ENCODE assay signal across 27 mouse cellular contexts in genomic region chr11:32008852-32009251, GRCm38 (mm10). TPM values are rescaled to one million over a fixed set of nuclear protein-coding genes. Genes with fewer than 3 reads are reported as not detected.
DNase-seq lines count a peak whose midpoint lies in the region; ATAC-seq and TF ChIP-seq lines count a peak whose summit lies in the region.
"Had no signal": no experiment of that assay in that cellular context is flagged by ENCODE, and none has a peak within 500 bp of the region (broad histone marks: within the 10 kb centered on the region; RNA-seq: fewer than 3 reads in every experiment).

No protein-coding gene starts in this region.

- no peaks in the 10 kb centered on the region for H3K27me3 ChIP-seq in forebrain, embryonic 13.5 days
- no peaks in the 10 kb centered on the region for H3K27me3 ChIP-seq in forebrain, embryonic 10.5 days (ENCODE audit: poor library complexity, severe bottlenecking)
- H3K27me3 ChIP-seq in neural tube, embryonic 13.5 days, result no peaks in the 10 kb centered on the region
- H3K27me3 ChIP-seq in midbrain, embryonic 13.5 days, result no peaks in the 10 kb centered on the region
- H3K27me3 ChIP-seq: limb, embryonic 12.5 days; liver, embryonic 13.5 days had no signal

- peak overlapping the region; percentile 45; the same call in 1 of the 2 replicates for H3K9ac ChIP-seq in forebrain, embryonic 13.5 days
- H3K9ac ChIP-seq in neural tube, embryonic 13.5 days, result peak overlapping the region; percentile 6; the same call in 1 of the 2 replicates
- H3K9ac ChIP-seq in midbrain, embryonic 13.5 days (replicated peaks), result peak overlapping the region; percentile 36
- H3K9ac ChIP-seq: limb, embryonic 12.5 days; liver, embryonic 13.5 days; lung, embryonic 14.5 days had no signal

- H3K4me1 ChIP-seq in forebrain, embryonic 13.5 days, result peaks cover 61% of the 10 kb centered on the region
- H3K4me1 ChIP-seq in forebrain, embryonic 10.5 days, result peaks cover 32% of the 10 kb centered on the region
- H3K4me1 ChIP-seq in neural tube, embryonic 13.5 days (replicated peaks), result peaks cover 73% of the 10 kb centered on the region
- peaks cover 78% of the 10 kb centered on the region for H3K4me1 ChIP-seq in midbrain, embryonic 13.5 days (replicated peaks)
- H3K4me1 ChIP-seq in olfactory bulb, adult 2 months (ENCODE audit: control insufficient read depth, insufficient read depth, low read length), result peaks cover 19% of the 10 kb centered on the region
- H3K4me1 ChIP-seq: liver, embryonic 13.5 days had no signal

- H3K4me2 ChIP-seq in forebrain, embryonic 13.5 days, result peak overlapping the region; percentile 48
- peak overlapping the region; percentile 39; the same call in 1 of the 2 replicates for H3K4me2 ChIP-seq in neural tube, embryonic 13.5 days
- peak overlapping the region; percentile 43 for H3K4me2 ChIP-seq in midbrain, embryonic 13.5 days (replicated peaks)
- H3K4me2 ChIP-seq: limb, embryonic 12.5 days; liver, embryonic 13.5 days; lung, embryonic 14.5 days had no signal

- peaks cover 19% of the 10 kb centered on the region for H3K9me3 ChIP-seq in forebrain, embryonic 13.5 days (replicated peaks)
- peaks cover 15% of the 10 kb centered on the region for H3K9me3 ChIP-seq in forebrain, embryonic 10.5 days
- peaks cover 12% of the 10 kb centered on the region; the same call in 1 of the 2 replicates for H3K9me3 ChIP-seq in neural tube, embryonic 13.5 days
- peaks cover 14% of the 10 kb centered on the region; the same call in 1 of the 2 replicates for H3K9me3 ChIP-seq in midbrain, embryonic 13.5 days
- H3K9me3 ChIP-seq: G1E had no signal

- no peak for TF ChIP-seq POLR2A in olfactory bulb, adult 2 months (IDR thresholded peaks at IDR 0.05; ENCODE audit: insufficient read depth, low read depth, low read length)

- peak overlapping the region; percentile 61 for H3K27ac ChIP-seq in forebrain, embryonic 13.5 days
- H3K27ac ChIP-seq in forebrain, embryonic 10.5 days, result no peak overlapping the region
- no peak overlapping the region; the same call in 1 of the 2 replicates for H3K27ac ChIP-seq in neural tube, embryonic 13.5 days (replicated peaks)
- peak overlapping the region; percentile 46 for H3K27ac ChIP-seq in midbrain, embryonic 13.5 days
- 0 out of 2 replicates have a peak overlapping the region, but pooled peaks have one; percentile 13 for H3K27ac ChIP-seq in olfactory bulb, adult 2 months (ENCODE audit: insufficient read depth, low read depth, low read length)
- H3K27ac ChIP-seq: limb, embryonic 12.5 days; liver, embryonic 13.5 days had no signal

- WGBS in forebrain, embryonic 13.5 days, result 63% methylated on average over 3 of the region's 3 CpGs
- 82% methylated on average over 3 of the region's 3 CpGs for WGBS in forebrain, embryonic 10.5 days
- 68% methylated on average over 3 of the region's 3 CpGs for WGBS in neural tube, embryonic 13.5 days
- WGBS in midbrain, embryonic 13.5 days, result 74% methylated on average over 3 of the region's 3 CpGs
- WGBS in olfactory bulb, adult 2 months, result 42% methylated on average over 3 of the region's 3 CpGs

- H3K36me3 ChIP-seq in forebrain, embryonic 13.5 days (ENCODE audit: poor library complexity, severe bottlenecking), result peaks cover 56% of the 10 kb centered on the region
- H3K36me3 ChIP-seq in forebrain, embryonic 10.5 days (replicated peaks), result peaks cover 21% of the 10 kb centered on the region
- peaks cover 59% of the 10 kb centered on the region for H3K36me3 ChIP-seq in neural tube, embryonic 13.5 days
- peaks cover 62% of the 10 kb centered on the region for H3K36me3 ChIP-seq in midbrain, embryonic 13.5 days
- H3K36me3 ChIP-seq: G1E; limb, embryonic 12.5 days; liver, embryonic 13.5 days had no signal

- no peak for ATAC-seq in forebrain, embryonic 13.5 days
- ATAC-seq in neural tube, embryonic 13.5 days (ENCODE audit: low read depth), result no peak
- ATAC-seq in midbrain, embryonic 13.5 days, result no peak
- ATAC-seq in erythroid progenitor cell, adult 5-6 weeks (replicated peaks; ENCODE audit: low FRiP score, poor library complexity, severe bottlenecking), result no peak
- ATAC-seq: activated CD4-positive, CD25-positive, alpha-beta regulatory T cell, adult 4 months had no signal

- no peak overlapping the region for H3K4me3 ChIP-seq in forebrain, embryonic 13.5 days
- no peak overlapping the region for H3K4me3 ChIP-seq in forebrain, embryonic 10.5 days
- H3K4me3 ChIP-seq in neural tube, embryonic 13.5 days, result no peak overlapping the region
- peak overlapping the region; percentile 9; the same call in 1 of the 2 replicates for H3K4me3 ChIP-seq in midbrain, embryonic 13.5 days (replicated peaks)
- no peak overlapping the region for H3K4me3 ChIP-seq in olfactory bulb, adult 2 months (ENCODE audit: insufficient read depth, low read depth, low read length)
- H3K4me3 ChIP-seq: limb, embryonic 12.5 days; liver, embryonic 13.5 days had no signal

- DNase-seq in forebrain, embryonic 10.5 days (ENCODE audit: extremely low spot score, low spot score), result no peak
- no peak for DNase-seq in neural tube, embryonic 10.5 days (ENCODE audit: extremely low spot score, low spot score)
- DNase-seq in adrenal gland, postnatal 25 days, result no peak
- DNase-seq: adrenal gland, postnatal 10 days; cerebellum, adult 2 months; gastrocnemius, postnatal 36 days; kidney, adult 2 months; kidney, postnatal 10 days; liver, embryonic 13.5 days; lung, embryonic 14.5 days; lung, postnatal 36 days; right cerebral cortex, adult 18-20 months had no signal

- no peak for TF ChIP-seq CTCF in olfactory bulb, adult 2 months (IDR thresholded peaks at IDR 0.05; ENCODE audit: insufficient read depth, low read depth, low read length)

RNA-seq across cellular contexts. Expression of gene Nsg2, which starts 8.6 kb away (rescaled TPM):
- 358 and 394 TPM in 2 replicates for polyA plus RNA-seq in forebrain, embryonic 13.5 days (2015; fragmentation: Nextera tagmentation; extraction: Ambion mirVana)
- 9.8 and 16.1 TPM in 2 replicates for polyA plus RNA-seq in forebrain, embryonic 10.5 days (2016; fragmentation: Nextera tagmentation; extraction: Ambion mirVana)
- polyA plus RNA-seq in neural tube, embryonic 13.5 days (2015; fragmentation: Nextera tagmentation; extraction: Ambion mirVana), result 356 and 366 TPM in 2 replicates
- polyA plus RNA-seq in midbrain, embryonic 13.5 days (2015; fragmentation: Nextera tagmentation; extraction: Ambion mirVana), result 444 and 467 TPM in 2 replicates
- polyA plus RNA-seq in olfactory bulb, adult 2 months (2012; ENCODE audit: insufficient read depth, insufficient read length, low replicate concordance, missing spikeins), result 206 and 450 TPM in 2 replicates
- 0.72 TPM in 1 of 2 replicates, not detected in the other for total RNA-seq in erythroid progenitor cell, adult 5-6 weeks (2015; ENCODE audit: low replicate concordance)
- total RNA-seq in erythroid progenitor cell, adult 5-6 weeks (2017; ENCODE audit: low replicate concordance), result 0.90 TPM in 1 of 2 replicates, not detected in the other
- total RNA-seq in adrenal gland, postnatal 25 days (2021), result 23.6 and 33.9 TPM in 2 replicates
- polyA plus RNA-seq: G1E had no signal

RNA-seq across cellular contexts. Expression of gene 4930524B15Rik, which starts 43.5 kb away (rescaled TPM):
- 0.10 and 0.25 TPM in 2 replicates for polyA plus RNA-seq in forebrain, embryonic 13.5 days (2015; fragmentation: Nextera tagmentation; extraction: Ambion mirVana)
- polyA plus RNA-seq in forebrain, embryonic 10.5 days (2016; fragmentation: Nextera tagmentation; extraction: Ambion mirVana), result 0.11 TPM in 1 of 2 replicates, not detected in the other
- polyA plus RNA-seq in neural tube, embryonic 13.5 days (2015; fragmentation: Nextera tagmentation; extraction: Ambion mirVana), result 0.22 and 0.23 TPM in 2 replicates
- 0.26 and 0.48 TPM in 2 replicates for polyA plus RNA-seq in midbrain, embryonic 13.5 days (2015; fragmentation: Nextera tagmentation; extraction: Ambion mirVana)
- not detected in 2 replicates for polyA plus RNA-seq in olfactory bulb, adult 2 months (2012; ENCODE audit: insufficient read depth, insufficient read length, low replicate concordance, missing spikeins)
- not detected in 2 replicates for total RNA-seq in erythroid progenitor cell, adult 5-6 weeks (2015; ENCODE audit: low replicate concordance)
- total RNA-seq in erythroid progenitor cell, adult 5-6 weeks (2017; ENCODE audit: low replicate concordance), result not detected in 2 replicates
- not detected in 2 replicates for total RNA-seq in adrenal gland, postnatal 25 days (2021)
- total RNA-seq: adrenal gland, postnatal 10 days; common myeloid progenitor, adult 5-6 weeks; G1E; gastrocnemius, postnatal 36 days; heart, adult 8-10 months; left cerebral cortex, adult 8-10 months; megakaryocyte-erythroid progenitor cell, adult 5-6 weeks had no signal
- polyA plus RNA-seq: activated CD4-positive, CD25-positive, alpha-beta regulatory T cell, adult 4 months; embryonic facial prominence, embryonic 11.5 days; G1E; heart, embryonic 16.5 days; kidney, adult 2 months; limb, embryonic 12.5 days; liver, embryonic 13.5 days; lung, embryonic 14.5 days; small intestine, adult 2 months had no signal

Comparison
In these comparisons a context has a peak if more than half of its experiments do, and no peak if none do; other contexts are left out.
1. H3K27ac ChIP-seq: peak in forebrain, embryonic 13.5 days (single experiment), midbrain, embryonic 13.5 days (single experiment) and olfactory bulb, adult 2 months (single experiment); none in forebrain, embryonic 10.5 days (single experiment) and neural tube, embryonic 13.5 days (single experiment).
2. RNA of gene Nsg2, which starts 8.6 kb away (polyA plus RNA-seq): 444 to 467 TPM in midbrain, embryonic 13.5 days, 206 to 450 TPM in olfactory bulb, adult 2 months, 356 to 366 TPM in neural tube, embryonic 13.5 days and 358 to 394 TPM in forebrain, embryonic 13.5 days; 9.8 to 16.1 TPM in forebrain, embryonic 10.5 days; every median in the first group is over 10 times any median in the second.
3. Peak in every context shown above with its lines, with median percentiles within 50 percentile points of each other: H3K4me2 ChIP-seq and H3K9ac ChIP-seq.